In genomic region chrX:101126474-101126955, GRCm38 (mm10) we compare ENCODE assay signal across 11 mouse cellular contexts. TPM values are rescaled to one million over a fixed set of nuclear protein-coding genes. Genes with fewer than 3 reads are reported as not detected.
A peak's percentile ranks its signal among the peaks of the same experiment; 100 is the strongest.
DNase-seq lines count a peak whose midpoint lies in the region; ATAC-seq and TF ChIP-seq lines count a peak whose summit lies in the region.
"Had no signal": no experiment of that assay in that cellular context is flagged by ENCODE, and none has a peak within 500 bp of the region (broad histone marks: within the 10 kb centered on the region; RNA-seq: fewer than 3 reads in every experiment).

No protein-coding gene starts in this region.

- TF ChIP-seq CTCF in heart, adult 2 months (IDR thresholded peaks at IDR 0.05): no peak
- TF ChIP-seq CTCF in stomach, postnatal 0 days (IDR thresholded peaks at IDR 0.05; ENCODE audit: low read depth): peak; percentile 11; the same call in 1 of the 2 replicates

- H3K9ac ChIP-seq in kidney, embryonic 14.5 days (ENCODE audit: low read depth, low read length): no peak overlapping the region
- H3K9ac ChIP-seq in heart, adult 2 months (ENCODE audit: low read depth, low read length): no peak overlapping the region
- H3K9ac ChIP-seq in stomach, postnatal 0 days (ENCODE audit: low read length): no peak overlapping the region
- no peak overlapping the region for H3K9ac ChIP-seq in forebrain, embryonic 16.5 days (replicated peaks; ENCODE audit: low read depth, low read length)
- H3K9ac ChIP-seq: liver, embryonic 13.5 days; neural tube, embryonic 13.5 days had no signal

- WGBS in kidney, embryonic 14.5 days: 57% methylated on average over 7 of the region's 7 CpGs
- 30% methylated on average over 7 of the region's 7 CpGs for WGBS in heart, adult 2 months
- 56% methylated on average over 7 of the region's 7 CpGs for WGBS in stomach, postnatal 0 days
- 67% methylated on average over 7 of the region's 7 CpGs for WGBS in forebrain, embryonic 16.5 days

- H3K27me3 ChIP-seq in kidney, embryonic 14.5 days (ENCODE audit: control insufficient read depth, insufficient read depth, low read length): no peaks in the 10 kb centered on the region
- no peaks in the 10 kb centered on the region for H3K27me3 ChIP-seq in heart, adult 2 months (ENCODE audit: control insufficient read depth, insufficient read depth, low read length)
- H3K27me3 ChIP-seq in stomach, postnatal 0 days (ENCODE audit: control insufficient read depth, insufficient read depth, low read length): no peaks in the 10 kb centered on the region
- no peaks in the 10 kb centered on the region for H3K27me3 ChIP-seq in forebrain, embryonic 16.5 days (replicated peaks; ENCODE audit: control insufficient read depth, insufficient read depth, low read length)
- H3K27me3 ChIP-seq: CH12.LX; liver, embryonic 13.5 days; neural tube, embryonic 13.5 days had no signal

- ATAC-seq in kidney, embryonic 14.5 days (ENCODE audit: low FRiP score, low TSS enrichment): no peak
- peak; percentile 95 for ATAC-seq in stomach, postnatal 0 days (ENCODE audit: low FRiP score, low TSS enrichment)
- ATAC-seq in forebrain, embryonic 16.5 days: no peak

- no peaks in the 10 kb centered on the region for H3K9me3 ChIP-seq in kidney, embryonic 14.5 days (ENCODE audit: control insufficient read depth, low read length)
- no peaks in the 10 kb centered on the region for H3K9me3 ChIP-seq in stomach, postnatal 0 days (ENCODE audit: control insufficient read depth, low read length)
- no peaks in the 10 kb centered on the region for H3K9me3 ChIP-seq in forebrain, embryonic 16.5 days (ENCODE audit: control insufficient read depth, low read length)
- H3K9me3 ChIP-seq: liver, embryonic 13.5 days; neural tube, embryonic 13.5 days had no signal

- intact Hi-C loops in heart, adult 2 months (cut with DNase I): no loop called here

- no peak overlapping the region for H3K27ac ChIP-seq in kidney, embryonic 14.5 days (ENCODE audit: low read depth, low read length)
- no peak overlapping the region for H3K27ac ChIP-seq in heart, adult 2 months
- peak overlapping the region; percentile 56 for H3K27ac ChIP-seq in stomach, postnatal 0 days (replicated peaks)
- H3K27ac ChIP-seq in forebrain, embryonic 16.5 days (ENCODE audit: low read length): no peak overlapping the region
- H3K27ac ChIP-seq: liver, embryonic 13.5 days; neural tube, embryonic 13.5 days had no signal

- H3K4me2 ChIP-seq in kidney, embryonic 14.5 days (replicated peaks; ENCODE audit: low read depth, low read length): no peak overlapping the region
- H3K4me2 ChIP-seq in stomach, postnatal 0 days (replicated peaks; ENCODE audit: low read depth): no peak overlapping the region
- no peak overlapping the region for H3K4me2 ChIP-seq in forebrain, embryonic 16.5 days (ENCODE audit: low read length)
- H3K4me2 ChIP-seq: liver, embryonic 13.5 days; neural tube, embryonic 13.5 days had no signal

- H3K4me1 ChIP-seq in kidney, embryonic 14.5 days (ENCODE audit: control insufficient read depth, insufficient read depth, low read length): no peaks in the 10 kb centered on the region
- H3K4me1 ChIP-seq in heart, adult 2 months (ENCODE audit: control insufficient read depth, insufficient read depth, low read length): no peaks in the 10 kb centered on the region
- H3K4me1 ChIP-seq in stomach, postnatal 0 days (replicated peaks; ENCODE audit: control insufficient read depth, insufficient read depth): no peaks in the 10 kb centered on the region
- H3K4me1 ChIP-seq in forebrain, embryonic 16.5 days (replicated peaks; ENCODE audit: control insufficient read depth, insufficient read depth, low read length): no peaks in the 10 kb centered on the region
- H3K4me1 ChIP-seq: liver, embryonic 13.5 days; neural tube, embryonic 13.5 days had no signal

- no peaks in the 10 kb centered on the region for H3K36me3 ChIP-seq in kidney, embryonic 14.5 days (ENCODE audit: control insufficient read depth, insufficient read depth, low read length)
- H3K36me3 ChIP-seq in heart, adult 2 months (ENCODE audit: control insufficient read depth, insufficient read depth, low read length): no peaks in the 10 kb centered on the region
- H3K36me3 ChIP-seq in stomach, postnatal 0 days (ENCODE audit: control insufficient read depth, insufficient read depth, low read length): no peaks in the 10 kb centered on the region
- H3K36me3 ChIP-seq in forebrain, embryonic 16.5 days (ENCODE audit: control insufficient read depth, insufficient read depth): no peaks in the 10 kb centered on the region
- H3K36me3 ChIP-seq: liver, embryonic 13.5 days; neural tube, embryonic 13.5 days had no signal

- H3K4me3 ChIP-seq in kidney, embryonic 14.5 days (ENCODE audit: low read length): no peak overlapping the region
- H3K4me3 ChIP-seq in heart, adult 2 months: no peak overlapping the region
- H3K4me3 ChIP-seq in stomach, postnatal 0 days (ENCODE audit: low read depth, low read length): no peak overlapping the region
- H3K4me3 ChIP-seq in forebrain, embryonic 16.5 days (replicated peaks; ENCODE audit: low read length): no peak overlapping the region
- H3K4me3 ChIP-seq: liver, embryonic 13.5 days; neural tube, embryonic 13.5 days had no signal

- no peak for TF ChIP-seq EP300 in heart, adult 2 months (IDR thresholded peaks at IDR 0.05; ENCODE audit: insufficient read depth, low read depth, low read length)
- TF ChIP-seq EP300 in stomach, postnatal 0 days (optimal IDR thresholded peaks at IDR 0.05): no peak

- no peak for TF ChIP-seq POLR2A in heart, adult 2 months (IDR thresholded peaks at IDR 0.05; ENCODE audit: insufficient read depth, low read depth, low read length)

- DNase-seq in kidney, adult 11 months: peak; percentile 17
- DNase-seq in heart, adult 2 months: peak; percentile 25
- peak; percentile 9 for DNase-seq in kidney, adult 9 months
- DNase-seq in stomach, postnatal 0 days (ENCODE audit: low spot score): peak; percentile 72
- no peak for DNase-seq in spleen, postnatal 10 days (ENCODE audit: low spot score in 2 of 2)
- no peak for DNase-seq in embryo, embryonic 10.5 days (ENCODE audit: low spot score)
- DNase-seq: liver, embryonic 13.5 days had no signal

- no peaks in the 10 kb centered on the region for H3K79me2 ChIP-seq in heart, adult 2 months (replicated peaks; ENCODE audit: control insufficient read depth, insufficient read depth, low read length)

RNA-seq across cellular contexts. Expression of gene Slc7a3, which starts 40.7 kb away (rescaled TPM):
- polyA plus RNA-seq in kidney, embryonic 14.5 days (2014; fragmentation: Nextera tagmentation; extraction: Ambion mirVana): 2.2 and 2.3 TPM in 2 replicates
- total RNA-seq in heart, adult 2 months (2021): not detected
- 0.18 and 0.68 TPM in 2 replicates for polyA plus RNA-seq in heart, adult 2 months (2012; rRNA removed)
- 1.8 and 2.1 TPM in 2 replicates for polyA plus RNA-seq in stomach, postnatal 0 days (2015; fragmentation: Nextera tagmentation; extraction: Ambion mirVana)
- polyA plus RNA-seq in forebrain, embryonic 16.5 days (2015; fragmentation: Nextera tagmentation; extraction: Ambion mirVana): 2.1 and 5.1 TPM in 2 replicates

Comparison
In these comparisons a context has a peak if more than half of its experiments do, and no peak if none do; other contexts are left out.
1. DNase-seq: peak in kidney, adult 11 months (single experiment), heart, adult 2 months (2 of 2), kidney, adult 9 months (single experiment) and stomach, postnatal 0 days (single experiment); none in spleen, postnatal 10 days (0 of 2) and embryo, embryonic 10.5 days (single experiment).